Mouse (Mus musculus): ENCODE measurements around the gene Xlr.

DNA sequence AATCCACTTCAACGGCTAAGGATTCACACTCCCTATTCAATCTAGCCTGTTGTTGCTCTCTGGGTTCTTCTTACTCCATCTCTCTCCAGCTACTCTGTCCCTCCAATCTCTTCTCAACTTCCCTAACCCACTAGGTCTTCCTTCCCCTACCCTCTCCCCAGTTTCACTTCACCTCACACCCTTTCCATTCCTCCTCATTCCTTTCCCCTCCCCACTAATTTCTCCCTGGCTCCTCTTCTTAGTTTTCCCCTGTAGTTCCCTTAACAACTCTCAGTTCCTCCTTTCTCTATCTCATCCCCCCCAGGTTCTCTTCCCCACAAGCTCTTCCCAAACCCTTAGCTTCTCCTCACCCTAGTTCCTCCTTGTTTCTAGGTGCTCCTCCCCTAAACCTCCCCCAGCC, 44.7 kb downstream of the Xlr start:
- TF ChIP-seq CTCF (IDR thresholded peaks at IDR 0.05; ENCODE audit: control insufficient read depth, insufficient read depth, low read length) (no peak), POLR2A (IDR thresholded peaks at IDR 0.05; ENCODE audit: borderline replicate concordance, control insufficient read depth, low read depth, low read length) (no peak)
